Mouse (Mus musculus) MEL (cell line): ENCODE results near the gene Npas3. TPM values are rescaled to one million over a fixed set of nuclear protein-coding genes. Genes with fewer than 3 reads are reported as not detected.
"Not testable (repeated sequence)": the region's sequence is repeated elsewhere in the genome, so short reads cannot be mapped to it uniquely, and the experiment has no call there.

Experiments used
- DNase-seq: peaks from one replicate; pipeline ENCODE4 v3.0.0; 2011; ENCODE audit warnings: low read depth, low spot score
- H3K27ac ChIP-seq: 2 replicates; pipeline ENCODE4 v1.5.1; 2012; ENCODE audit warnings: low read depth, mild to moderate bottlenecking, control low read depth, low read length, moderate library complexity; ENCODE audit not compliant: control insufficient read depth
- H3K27me3 ChIP-seq, 2 experiments: fragments of 150-350 bp in 1 of 2; sonication (generic) in 1 of 2; 2 replicates each; pipeline ENCODE4 v1.6.1; 2012; ENCODE audit warnings: low read length in 2 of 2, mild to moderate bottlenecking in 2 of 2, improper control_type of control experiment in 1 of 2, moderate library complexity in 1 of 2; ENCODE audit not compliant: insufficient read depth in 2 of 2, control insufficient read depth in 1 of 2
- H3K36me3 ChIP-seq, 2 experiments: 2 replicates each; pipeline ENCODE4 v1.6.1; 2012 to 2014; ENCODE audit warnings: low read length in 2 of 2, improper control_type of control experiment in 1 of 2, inconsistent platforms in 1 of 2, mild to moderate bottlenecking in 1 of 2; ENCODE audit not compliant: insufficient read depth in 2 of 2, control insufficient read depth in 1 of 2
- H3K4me1 ChIP-seq, 2 experiments: fragments of 150-350 bp in 1 of 2; sonication (generic) in 1 of 2; 2 replicates each; pipeline ENCODE4 v1.6.1; 2012; ENCODE audit warnings: low read length in 2 of 2, improper control_type of control experiment in 1 of 2, mild to moderate bottlenecking in 1 of 2; ENCODE audit not compliant: insufficient read depth in 2 of 2, control insufficient read depth in 1 of 2
- H3K4me3 ChIP-seq, 2 experiments: fragments of 150-350 bp in 1 of 2; sonication (generic) in 1 of 2; 2 replicates each; pipeline ENCODE4 v1.5.1; 2012; ENCODE audit warnings: low read depth in 2 of 2, low read length in 2 of 2, mild to moderate bottlenecking in 2 of 2, moderate library complexity in 2 of 2, control low read depth in 1 of 2, improper control_type of control experiment in 1 of 2; ENCODE audit not compliant: control insufficient read depth in 1 of 2, insufficient read depth in 1 of 2
- H3K79me2 ChIP-seq: 2 replicates; pipeline ENCODE4 v1.6.1; 2012; ENCODE audit warnings: mild to moderate bottlenecking, low read length, moderate library complexity; ENCODE audit not compliant: control insufficient read depth, poor library complexity, insufficient read depth
- H3K9ac ChIP-seq: 2 replicates; pipeline ENCODE4 v1.6.1; 2012; ENCODE audit warnings: low read depth, mild to moderate bottlenecking, control low read depth, low read length, moderate library complexity; ENCODE audit not compliant: control insufficient read depth, poor library complexity, severe bottlenecking
- H3K9me3 ChIP-seq: fragments of 150-350 bp; sonication (generic); replicated peaks from 2 replicates; pipeline ENCODE4 v1.6.1; 2012; ENCODE audit warnings: mild to moderate bottlenecking, low read length, improper control_type of control experiment, moderate library complexity; ENCODE audit not compliant: insufficient read depth
- BHLHE40 ChIP-seq: IDR thresholded peaks from 2 replicates; pipeline ENCODE4 v1.6.1; 2012; ENCODE audit warnings: low read depth, mild to moderate bottlenecking, inconsistent platforms, low read length, improper control_type of control experiment, borderline replicate concordance
- CHD1 ChIP-seq: IDR thresholded peaks from 2 replicates; pipeline ENCODE4 v1.6.1; 2012; ENCODE audit warnings: low read depth, mild to moderate bottlenecking, inconsistent platforms, low read length, improper control_type of control experiment
- CTCF ChIP-seq, 3 experiments: IDR thresholded peaks in 2 of 3; conservative IDR thresholded peaks in 1 of 3; 2 replicates each; pipeline ENCODE4 v1.5.1; 2011 to 2012; ENCODE audit warnings: low read length in 3 of 3, low read depth in 2 of 3, mild to moderate bottlenecking in 2 of 3, improper control_type of control experiment in 1 of 3, inconsistent platforms in 1 of 3, mixed read lengths in 1 of 3, moderate library complexity in 1 of 3; ENCODE audit not compliant: control insufficient read depth in 1 of 3, insufficient read depth in 1 of 3, poor library complexity in 1 of 3, severe bottlenecking in 1 of 3
- E2F4 ChIP-seq: IDR thresholded peaks from 2 replicates; pipeline ENCODE4 v1.6.1; 2011; ENCODE audit warnings: low read depth, low read length, improper control_type of control experiment, borderline replicate concordance
- EP300 ChIP-seq, 2 experiments: IDR thresholded peaks; 2 replicates each; pipeline ENCODE4 v1.6.1; 2011; ENCODE audit warnings: improper control_type of control experiment in 2 of 2, low read length in 2 of 2, low read depth in 1 of 2, mild to moderate bottlenecking in 1 of 2
- ETS1 ChIP-seq: IDR thresholded peaks from 2 replicates; pipeline ENCODE4 v1.6.1; 2012; ENCODE audit warnings: low read depth, mild to moderate bottlenecking, inconsistent platforms, low read length, improper control_type of control experiment, moderate library complexity
- GATA1 ChIP-seq: IDR thresholded peaks from 2 replicates; pipeline ENCODE4 v1.6.1; 2011; ENCODE audit warnings: low read depth, low read length, improper control_type of control experiment
- JUND ChIP-seq: IDR thresholded peaks from 2 replicates; pipeline ENCODE4 v1.6.1; 2011; ENCODE audit warnings: low read depth, mild to moderate bottlenecking, improper control_type of control experiment, low read length
- MAFK ChIP-seq: IDR thresholded peaks from 2 replicates; pipeline ENCODE4 v1.6.1; 2011; ENCODE audit warnings: low read depth, mild to moderate bottlenecking, low read length, improper control_type of control experiment, borderline replicate concordance
- MAZ ChIP-seq: IDR thresholded peaks from 2 replicates; pipeline ENCODE4 v1.6.1; 2012; ENCODE audit warnings: low read depth, mild to moderate bottlenecking, inconsistent platforms, low read length, improper control_type of control experiment
- MEF2A ChIP-seq: IDR thresholded peaks from 2 replicates; pipeline ENCODE4 v1.6.1; 2014; ENCODE audit warnings: low read depth, mild to moderate bottlenecking, inconsistent platforms, low read length, improper control_type of control experiment; ENCODE audit not compliant: poor library complexity, insufficient replicate concordance, severe bottlenecking; ENCODE audit errors: extremely low read depth
- POLR2AphosphoS5 ChIP-seq: IDR thresholded peaks from 2 replicates; pipeline ENCODE4 v1.6.1; 2012; ENCODE audit warnings: low read depth, borderline replicate concordance, mild to moderate bottlenecking, inconsistent platforms, low read length, moderate library complexity, mixed read lengths
- RCOR1 ChIP-seq: IDR thresholded peaks from 2 replicates; pipeline ENCODE4 v1.6.1; 2012; ENCODE audit warnings: low read depth, mild to moderate bottlenecking, inconsistent platforms, low read length, improper control_type of control experiment
- UBTF ChIP-seq: IDR thresholded peaks from 2 replicates; pipeline ENCODE4 v1.6.1; 2012; ENCODE audit warnings: low read depth, mild to moderate bottlenecking, inconsistent platforms, low read length, improper control_type of control experiment, moderate library complexity, borderline replicate concordance; ENCODE audit not compliant: insufficient read depth
- USF1 ChIP-seq: IDR thresholded peaks from 2 replicates; pipeline ENCODE4 v1.6.1; 2014; ENCODE audit warnings: low read depth, mild to moderate bottlenecking, inconsistent platforms, low read length, improper control_type of control experiment, moderate library complexity
- USF2 ChIP-seq, 2 experiments: IDR thresholded peaks; 2 replicates each; pipeline ENCODE4 v1.6.1; 2011 to 2012; ENCODE audit warnings: improper control_type of control experiment in 2 of 2, low read length in 2 of 2, borderline replicate concordance in 1 of 2, inconsistent platforms in 1 of 2, low read depth in 1 of 2, mild to moderate bottlenecking in 1 of 2; ENCODE audit not compliant: insufficient read depth in 1 of 2
- ZKSCAN1 ChIP-seq: IDR thresholded peaks from 2 replicates; pipeline ENCODE4 v1.6.1; 2012; ENCODE audit warnings: low read depth, mild to moderate bottlenecking, inconsistent platforms, low read length, improper control_type of control experiment, moderate library complexity
- ZMIZ1 ChIP-seq: IDR thresholded peaks from 2 replicates; pipeline ENCODE4 v1.6.1; 2012; ENCODE audit warnings: low read depth, mild to moderate bottlenecking, inconsistent platforms, low read length, improper control_type of control experiment, moderate library complexity
- polyA plus RNA-seq, 2 experiments: library from polyadenylated mRNA; stranded (reverse) in 1 of 2; unstranded in 1 of 2; fragments of >175 nt in 1 of 2; fragments of >200 nt in 1 of 2; gene quantifications; 2 replicates each; pipeline versions ENCODE4 v1.2.1 to v1.2.4; 2012; ENCODE audit warnings: low replicate concordance in 2 of 2, low read depth in 1 of 2; ENCODE audit not compliant: insufficient read length in 2 of 2, insufficient read depth in 1 of 2, missing spikeins in 1 of 2
- total RNA-seq: library from RNA; depleted of rRNA; stranded (reverse); fragments of 300-350 nt; gene quantifications from 2 replicates; pipeline ENCODE4 v1.2.3, GENCODE M21; 2012

The Npas3 gene
- total and polyA plus RNA-seq, 3 experiments = not detected

GRCm38 (mm10) chr12:53254160-53254480, 5.6 kb downstream of the Npas3 start:
- Histone ChIP-seq H3K4me3 (no peak overlapping the region), H3K27me3 (no peaks in the 10 kb centered on the region)

GRCm38 (mm10) chr12:53274502-53274901, 26.0 kb downstream of the Npas3 start:
- not testable (repeated sequence) for H3K36me3 ChIP-seq, H3K4me3 ChIP-seq, DNase-seq, H3K4me1 ChIP-seq, H3K9me3 ChIP-seq, H3K27ac ChIP-seq, H3K9ac ChIP-seq, H3K79me2 ChIP-seq, H3K27me3 ChIP-seq

More at GRCm38 (mm10) chr12:53254160-53254480, 5.6 kb downstream of the Npas3 start:
- H3K36me3 ChIP-seq = no peaks in the 10 kb centered on the region
- no peak for DNase-seq
- no peaks in the 10 kb centered on the region for H3K4me1 ChIP-seq
- TF ChIP-seq GATA1 (no peak), EP300 (IDR thresholded peaks at IDR 0.05; ENCODE audit: low read depth in 1 of 2, low read length in 2 of 2) (no peak), USF2 (IDR thresholded peaks at IDR 0.05; ENCODE audit: borderline replicate concordance in 1 of 2, insufficient read depth in 1 of 2, low read depth in 1 of 2, low read length in 2 of 2) (no peak), RCOR1 (no peak), POLR2AphosphoS5 (no peak), BHLHE40 (no peak), UBTF (no peak), E2F4 (no peak), USF1 (no peak), MEF2A (no peak), JUND (no peak), MAZ (no peak), ZMIZ1 (no peak), CHD1 (no peak), CTCF (IDR thresholded peaks at IDR 0.05 in 2 of 3, conservative IDR thresholded peaks at IDR 0.05 in 1 of 3; ENCODE audit: control insufficient read depth in 1 of 3, insufficient read depth in 1 of 3, low read depth in 2 of 3, low read length in 3 of 3, poor library complexity in 1 of 3, severe bottlenecking in 1 of 3) (no peak), ZKSCAN1 (no peak), MAFK (no peak), ETS1 (no peak)
- TF ChIP-seq, all 39 proteins: peak for 0
- no peaks in the 10 kb centered on the region for H3K9me3 ChIP-seq
- no peaks in the 10 kb centered on the region for H3K79me2 ChIP-seq
- no peak overlapping the region for H3K9ac ChIP-seq
- H3K27ac ChIP-seq = no peak overlapping the region
